Mouse (Mus musculus) gastrocnemius, adult 18-20 months (tissue): ENCODE measurements at regions not wholly inside any gene's neighbourhood (a gene's known extent, or its start where the extent isn't known, plus 50 kb on each side); places are given as distances from the start of the nearest gene placed in this dataset.
A peak's percentile ranks its signal among the peaks of the same experiment; 100 is the strongest.

Source experiments
- DNase-seq: peaks from one replicate; pipeline ENCODE4 v3.0.0; 2021; ENCODE audit warnings: low spot score

GRCm38 (mm10) chr2:174884232-174885225, 124.1 kb downstream of the Edn3 start:
- no peak for DNase-seq

- no peak for DNase-seq
Measured at GRCm38 (mm10) chr2:174892658-174893057, 117.4 kb upstream of the Gm14444 start.

DNA sequence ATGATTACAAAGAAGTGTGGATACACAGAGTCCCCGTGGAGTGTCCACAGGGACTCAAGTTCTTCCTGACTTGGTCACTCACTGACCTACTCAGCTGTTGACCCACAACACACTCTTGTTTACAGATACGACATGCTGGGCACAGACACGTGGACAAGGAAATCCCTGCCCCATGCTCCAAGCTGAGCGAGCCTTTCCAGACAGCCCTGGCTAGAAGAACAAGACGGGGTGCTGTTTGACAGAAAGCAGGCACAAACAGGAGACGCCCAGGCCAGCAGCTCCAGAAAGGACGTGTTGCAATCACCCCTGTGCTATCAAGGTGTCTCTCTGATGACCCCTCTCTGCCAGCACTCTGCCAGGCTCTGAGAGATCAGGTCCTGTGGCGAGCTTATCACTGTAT, 112.6 kb upstream of the Gm14444 start:
- DNase-seq: peak; percentile 6

- DNase-seq: peak; percentile 10
Measured at GRCm38 (mm10) chr2:174899940-174900670, 109.9 kb upstream of the Gm14444 start.

DNA sequence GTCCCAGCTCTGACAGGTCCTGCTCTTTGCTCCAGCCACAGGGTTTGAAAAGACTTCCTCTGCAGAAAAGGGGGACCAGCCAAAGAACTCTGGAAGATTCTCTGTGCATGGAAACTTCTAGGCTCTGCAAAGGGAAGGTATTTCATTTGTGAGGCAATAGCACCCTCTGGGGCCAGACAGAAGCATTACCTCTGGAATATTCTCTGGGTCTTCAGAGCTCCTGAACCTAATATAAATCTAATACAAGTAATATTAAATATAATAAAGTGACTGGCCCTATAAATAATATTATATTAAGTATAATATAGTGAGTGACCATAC, 109.4 kb upstream of the Gm14444 start:
- DNase-seq: peak; percentile 63

- no peak for DNase-seq
Measured at GRCm38 (mm10) chr2:174901801-174902200, 108.2 kb upstream of the Gm14444 start.

DNA sequence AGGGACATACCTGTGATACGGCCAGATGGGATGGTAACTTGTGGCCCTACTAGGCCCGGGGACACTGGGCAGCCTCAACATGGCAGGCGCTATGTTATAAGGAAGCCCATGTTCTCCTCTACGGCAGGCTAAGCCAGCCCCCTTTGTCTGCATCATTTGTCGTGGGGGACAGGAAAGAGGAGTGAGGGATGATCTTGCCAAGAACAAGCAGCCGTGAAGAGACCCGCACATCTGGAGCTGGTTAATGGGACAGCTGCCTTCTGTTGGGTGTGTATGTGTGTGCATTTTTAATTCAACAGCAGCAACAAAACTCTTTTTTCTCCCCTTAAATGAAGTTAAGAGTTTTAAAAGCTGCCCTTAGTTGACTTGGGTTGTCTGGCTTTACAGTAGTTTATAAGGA, 106.4 kb upstream of the Gm14444 start:
- no peak for DNase-seq

DNA sequence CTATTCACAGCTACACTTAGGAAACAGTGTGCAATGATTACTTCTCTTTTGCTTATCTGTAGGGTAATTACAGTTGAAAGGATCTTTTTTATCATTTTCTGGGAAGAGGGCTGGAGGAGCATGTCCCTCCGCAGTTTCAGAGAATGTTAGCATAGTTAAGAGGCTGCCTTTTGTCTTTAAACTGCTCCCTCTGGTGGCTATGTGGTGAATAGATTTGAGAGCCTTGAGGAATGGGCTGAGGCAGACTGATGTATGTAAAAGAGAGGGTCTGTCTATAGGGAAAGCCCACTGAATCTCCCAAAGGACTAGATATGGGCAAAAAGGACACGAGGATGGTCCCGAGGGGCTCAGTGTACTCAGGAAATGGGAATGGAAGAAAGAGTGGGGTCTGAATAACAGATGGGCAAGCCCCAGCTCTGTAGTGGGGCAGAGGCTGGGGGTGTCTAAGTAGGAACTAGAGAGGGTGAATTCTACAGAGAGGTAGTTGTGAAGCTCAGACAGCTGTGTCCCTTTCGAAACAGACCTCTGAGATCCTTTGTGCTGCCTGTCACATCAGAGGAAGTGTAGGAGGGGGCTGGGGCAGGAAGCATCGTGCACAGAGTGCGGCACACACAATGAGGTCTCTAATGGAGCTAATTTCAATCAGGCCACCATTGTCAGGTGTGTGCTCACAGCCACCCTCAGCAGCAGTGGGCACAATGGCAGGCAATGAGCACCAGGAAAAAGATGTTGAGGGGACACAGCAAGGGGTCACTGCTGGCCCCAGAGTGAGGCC, 104.0 kb upstream of the Gm14444 start:
- peak; percentile 35 for DNase-seq

DNA sequence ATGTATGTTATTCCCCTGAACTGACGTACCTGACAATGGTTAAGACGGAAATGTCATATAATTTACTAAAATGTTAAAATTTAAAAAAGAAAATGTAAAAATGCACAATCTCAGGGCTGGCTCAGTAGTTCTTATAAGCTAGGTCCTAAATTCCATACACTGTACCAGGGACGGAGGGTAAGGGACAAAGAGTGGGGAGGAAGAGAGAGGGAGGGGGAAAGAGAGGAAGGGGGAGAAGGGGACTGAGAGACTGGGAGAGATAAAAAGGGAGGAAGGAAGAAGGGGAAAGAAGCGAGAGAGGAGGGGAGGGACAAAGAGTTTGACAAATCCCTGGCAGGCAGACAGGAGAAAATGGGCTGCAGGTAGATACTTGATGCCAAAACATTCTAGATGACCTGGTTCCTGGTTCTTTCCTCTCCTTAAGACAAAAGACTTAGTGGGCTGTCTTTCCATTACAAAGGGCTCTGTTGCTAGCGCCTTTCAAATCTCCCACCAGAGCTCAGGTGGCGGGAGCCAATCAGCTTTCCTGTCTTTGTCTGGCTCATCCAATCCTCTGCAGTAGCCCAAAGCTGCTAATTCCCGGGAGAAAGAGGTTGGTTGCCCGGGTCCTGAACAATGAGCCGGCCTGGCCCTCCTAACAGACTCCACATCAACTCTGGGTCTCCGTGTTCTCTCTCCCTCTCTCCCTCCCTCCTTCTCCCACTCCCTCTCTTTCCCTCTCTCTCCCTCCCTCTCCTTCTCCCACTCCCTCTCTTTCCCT, 92.7 kb upstream of the Gm14444 start:
- no peak for DNase-seq

GRCm38 (mm10) chr2:174917975-174918374, 92.1 kb upstream of the Gm14444 start:
- no peak for DNase-seq

- DNase-seq: no peak
Measured at GRCm38 (mm10) chr2:174922208-174922607, 87.8 kb upstream of the Gm14444 start.

- no peak for DNase-seq
Measured at GRCm38 (mm10) chr2:174929718-174930117, 80.3 kb upstream of the Gm14444 start.

DNA sequence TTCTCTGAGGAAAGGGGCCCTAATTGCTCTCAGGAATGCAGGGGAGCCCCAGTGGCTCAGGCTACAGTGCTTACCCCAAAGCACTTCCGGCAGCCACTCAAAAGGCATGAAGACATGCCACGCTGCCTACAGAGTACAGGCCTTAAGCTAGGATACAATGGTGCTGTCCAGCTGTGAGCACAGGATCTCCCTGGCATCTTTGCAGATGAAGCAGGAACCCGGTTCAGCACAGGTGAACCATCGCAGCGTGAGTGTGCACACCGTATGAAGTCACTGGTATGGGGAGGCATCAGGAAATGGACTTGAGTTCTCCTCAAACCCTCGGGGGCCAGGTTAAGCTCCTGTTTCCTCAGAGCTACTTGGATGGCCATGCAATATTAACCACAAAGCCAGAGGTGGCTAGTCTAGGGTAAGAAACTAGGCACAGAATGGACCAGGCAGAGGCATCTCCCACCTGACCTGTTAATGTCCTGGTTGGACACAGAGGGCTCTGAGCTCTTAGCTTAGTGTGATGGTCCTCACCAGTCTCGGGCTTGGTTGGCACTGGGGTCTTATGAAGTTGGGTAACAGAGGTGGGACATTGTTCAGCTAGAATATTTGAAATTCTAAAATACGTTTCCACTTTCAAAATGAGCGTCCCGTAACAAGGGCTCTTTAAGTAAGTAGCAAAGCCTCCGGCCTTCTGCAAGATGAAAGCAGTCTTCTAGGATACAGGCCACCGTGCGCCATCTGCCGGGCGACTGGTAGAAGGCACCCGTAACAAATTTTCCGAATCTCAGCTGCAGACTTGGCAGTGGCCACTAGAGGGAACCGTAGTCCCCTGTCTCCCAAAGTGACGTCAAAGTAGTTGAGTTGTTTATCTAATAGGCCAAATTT, 77.7 kb upstream of the Gm14444 start:
- DNase-seq: peak; percentile 84

DNA sequence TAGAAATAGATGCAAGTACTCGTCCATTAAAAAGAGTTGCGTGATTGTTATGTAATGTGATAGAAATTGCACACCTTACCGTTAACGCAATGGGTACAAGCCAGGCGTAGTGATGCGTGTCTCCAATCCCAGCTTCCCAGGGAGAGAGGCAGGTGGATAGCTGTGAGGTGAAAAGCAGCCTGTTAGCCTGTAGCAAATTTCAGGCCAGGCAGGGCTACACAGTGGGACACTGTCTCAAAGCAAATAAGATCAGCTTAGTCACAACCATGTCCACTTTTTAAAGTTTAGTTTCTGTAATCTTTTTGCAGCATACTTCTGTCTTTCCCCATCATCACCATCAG, 77.1 kb upstream of the Gm14444 start:
- DNase-seq: no peak

- DNase-seq: no peak
Measured at GRCm38 (mm10) chr2:174936665-174937064, 73.4 kb upstream of the Gm14444 start.

DNA sequence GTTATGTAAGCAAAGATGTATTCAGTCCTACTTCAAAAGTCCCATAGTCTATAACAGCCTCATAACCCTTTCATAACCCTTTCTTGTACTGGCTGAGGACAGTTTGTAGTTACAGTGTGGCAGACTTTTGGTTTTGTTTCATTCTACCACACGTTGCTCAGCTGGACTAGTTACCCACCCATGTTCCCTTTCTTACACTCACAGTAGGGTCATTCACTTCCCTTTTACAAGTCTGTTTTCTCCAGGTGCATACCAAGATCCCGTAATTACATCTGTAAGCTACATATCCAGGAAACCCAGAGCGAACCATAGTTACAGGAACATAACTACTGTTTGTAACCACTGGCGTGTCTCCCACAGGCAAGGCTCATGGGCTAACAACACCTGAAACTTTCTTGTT, 72.1 kb upstream of the Gm14444 start:
- DNase-seq: no peak

DNA sequence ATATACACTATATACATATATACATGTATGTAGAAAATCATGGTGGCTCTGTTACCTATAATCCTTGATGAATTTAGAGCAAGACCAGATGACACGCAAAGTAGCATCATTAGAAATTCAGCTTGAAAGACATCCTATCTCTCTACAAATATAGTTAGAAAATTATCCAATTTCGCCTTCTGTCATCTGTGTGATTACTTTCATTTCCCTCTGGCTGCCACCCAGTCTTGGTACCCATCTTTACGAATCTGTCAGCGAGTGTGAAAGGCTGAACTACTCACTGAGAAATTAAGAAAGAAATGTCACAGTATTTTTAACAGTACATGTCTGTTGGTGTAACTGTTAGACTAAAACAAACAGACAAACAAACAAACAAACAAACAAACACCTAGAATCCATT, 67.8 kb upstream of the Gm14444 start:
- DNase-seq: no peak

GRCm38 (mm10) chr2:174948106-174948505, 61.9 kb upstream of the Gm14444 start:
- no peak for DNase-seq
